Mouse (Mus musculus): Measurements from ENCODE around the gene Ltbp1.

DNA sequence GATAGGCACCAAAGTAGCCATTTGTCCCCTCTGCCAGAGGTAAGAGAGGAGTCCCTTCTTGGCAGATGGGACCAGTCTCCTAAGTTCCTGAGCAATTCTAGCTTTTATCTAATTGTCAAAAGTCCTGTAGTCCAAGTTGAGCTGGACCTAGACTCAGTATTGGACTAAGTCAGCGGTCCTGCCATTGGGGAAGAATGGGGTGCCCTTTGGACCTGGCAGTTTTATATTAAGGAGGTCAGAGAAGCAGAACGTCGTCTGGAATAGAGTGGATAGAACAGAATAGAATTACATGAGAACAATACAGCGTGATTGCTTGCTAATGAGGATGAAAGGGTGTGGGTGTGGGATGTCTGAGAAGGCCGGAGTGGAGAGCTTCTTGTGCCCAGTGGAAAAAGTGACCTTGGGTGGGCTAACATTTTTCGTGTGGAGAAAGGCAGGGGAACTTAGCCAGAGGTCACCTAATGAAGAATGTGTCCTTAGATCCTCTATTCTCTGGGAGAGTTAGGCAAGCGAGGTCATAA, 167.4 kb downstream of the Ltbp1 start:
- no peak for TF ChIP-seq GABPA (IDR thresholded peaks at IDR 0.05; ENCODE audit: low read depth, low read length)
- TF ChIP-seq JUND (IDR thresholded peaks at IDR 0.05; ENCODE audit: low read depth, low read length): no peak
- no peak for TF ChIP-seq ZC3H11A (IDR thresholded peaks at IDR 0.05; ENCODE audit: low read depth, low read length)
- TF ChIP-seq CTCF (IDR thresholded peaks at IDR 0.05 in 2 of 3, conservative IDR thresholded peaks at IDR 0.05 in 1 of 3; ENCODE audit: control insufficient read depth in 1 of 3, insufficient read depth in 1 of 3, low read depth in 2 of 3, low read length in 3 of 3, poor library complexity in 1 of 3, severe bottlenecking in 1 of 3): no peak
- TF ChIP-seq RAD21 (IDR thresholded peaks at IDR 0.05; ENCODE audit: low read depth, low read length): no peak
- TF ChIP-seq POLR2AphosphoS2 (IDR thresholded peaks at IDR 0.05; ENCODE audit: low read length): no peak
- no peak for TF ChIP-seq TCF12 (IDR thresholded peaks at IDR 0.05; ENCODE audit: low read depth, low read length)
- TF ChIP-seq POLR2A (IDR thresholded peaks at IDR 0.05; ENCODE audit: control insufficient read depth in 1 of 2, insufficient read depth in 1 of 2, low read depth in 1 of 2, low read length in 2 of 2, poor library complexity in 1 of 2): no peak
- TF ChIP-seq ZMIZ1 (IDR thresholded peaks at IDR 0.05; ENCODE audit: low read depth, low read length): no peak
- no peak for TF ChIP-seq EP300 (IDR thresholded peaks at IDR 0.05; ENCODE audit: low read depth in 1 of 2, low read length in 2 of 2)
- TF ChIP-seq RCOR1 (IDR thresholded peaks at IDR 0.05; ENCODE audit: low read depth, low read length): no peak
- TF ChIP-seq SMC3 (IDR thresholded peaks at IDR 0.05; ENCODE audit: low read depth, low read length): no peak
- TF ChIP-seq HCFC1 (IDR thresholded peaks at IDR 0.05; ENCODE audit: low read depth, low read length): no peak

Data from MEL (cell line).